Mouse (Mus musculus): ENCODE measurements around the gene Gm3164.
"Not testable (repeated sequence)": the region's sequence is repeated elsewhere in the genome, so short reads cannot be mapped to it uniquely, and the experiment has no call there.

Gene Gm3164

DNA sequence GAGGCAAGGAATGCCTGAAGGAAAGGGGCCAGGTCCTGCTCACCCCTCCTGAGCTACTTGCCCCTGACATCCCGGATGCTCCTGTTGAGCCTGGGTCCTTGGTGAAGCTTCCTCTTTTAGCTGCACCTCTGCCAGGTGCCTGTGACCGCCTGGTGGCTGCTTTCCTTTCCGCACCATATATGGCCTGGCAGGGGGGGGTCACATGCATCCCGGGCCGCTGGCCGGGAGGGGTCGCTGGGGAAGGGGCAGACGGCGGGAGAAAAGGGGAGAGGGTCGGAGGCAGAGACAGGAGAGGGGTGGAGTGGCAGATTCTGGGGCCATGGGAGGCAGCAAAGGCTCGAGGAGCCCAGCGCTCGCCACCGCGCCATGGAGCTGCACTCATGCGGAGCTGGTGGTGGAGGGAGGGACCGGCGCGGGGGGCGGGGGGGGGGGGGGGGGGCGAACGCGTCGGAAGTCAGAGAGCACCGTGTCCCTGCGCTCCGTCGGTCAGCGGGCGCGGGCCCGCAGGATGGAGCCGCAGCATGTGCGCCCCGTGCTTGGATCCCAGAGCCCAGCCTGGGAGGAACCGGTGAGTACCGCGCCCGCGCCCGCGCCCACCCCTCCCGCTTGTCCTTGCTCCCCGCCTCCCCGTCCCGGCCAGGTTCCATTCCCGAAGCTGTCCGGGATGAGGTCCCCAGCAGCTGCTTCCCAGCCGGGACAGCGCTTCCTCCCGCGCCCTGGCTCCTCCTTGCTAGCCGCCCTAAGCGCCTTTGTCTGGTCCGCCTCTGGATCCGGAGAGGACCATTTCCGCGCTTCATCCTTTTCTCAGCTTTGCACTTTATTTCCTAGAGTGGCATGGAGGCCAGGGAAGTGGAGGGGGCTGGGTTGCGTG lies at the start of gene Gm3164:
Gene Gm3164, plus strand, starts transcription at position 484 of the 871 bp plus-strand sequence.
- not testable (repeated sequence) for DNase-seq (ENCODE audit: low read depth, low spot score)

DNA sequence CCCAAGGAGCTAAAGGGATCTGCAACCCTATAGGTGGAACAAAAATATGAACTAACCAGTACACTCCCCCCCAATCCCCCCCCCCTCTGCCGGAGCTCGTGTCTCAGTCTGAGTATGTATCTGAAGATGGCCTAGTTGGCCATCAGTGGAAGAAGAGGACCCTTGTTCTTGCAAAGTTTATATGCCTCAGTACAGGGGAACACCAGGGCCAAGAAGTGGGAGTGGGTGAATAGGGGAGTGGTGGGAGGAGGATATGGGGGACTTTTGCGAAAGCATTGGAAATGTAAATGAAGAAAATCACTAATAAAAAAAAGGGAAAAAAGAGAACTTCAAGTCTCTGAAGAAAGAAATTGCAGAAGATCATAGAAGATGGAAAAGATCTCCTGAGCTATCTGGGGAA lies 46.3 kb upstream of the Gm3164 start:
- not testable (repeated sequence) for DNase-seq (ENCODE audit: low read depth, low spot score)

DNA sequence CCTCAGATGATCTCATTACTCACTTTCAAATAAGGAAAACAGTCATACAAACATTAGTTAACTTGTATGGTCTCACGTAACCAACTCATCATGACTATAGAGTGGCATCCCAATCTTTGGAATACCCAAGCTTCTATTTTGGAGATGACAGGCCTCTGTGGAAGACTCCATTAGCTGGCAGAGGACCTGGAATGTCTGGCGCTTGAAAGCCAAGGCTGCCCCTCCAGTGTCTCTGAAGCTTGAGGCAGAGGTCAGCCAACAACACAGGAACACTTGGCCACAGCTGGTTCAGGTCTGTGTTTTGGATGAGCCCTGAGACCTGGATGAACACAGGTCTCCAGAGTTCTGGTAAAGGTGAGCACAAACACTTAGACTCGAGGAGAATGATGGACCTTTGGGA lies 45.6 kb upstream of the Gm3164 start:
- not testable (repeated sequence) for DNase-seq (ENCODE audit: low read depth, low spot score)

- DNase-seq (ENCODE audit: low read depth, low spot score): not testable (repeated sequence)
These were observed 37.4 kb upstream of the Gm3164 start for GRCm38 (mm10) chr14:4377871-4378270.

GRCm38 (mm10) chr14:4385606-4386005 lies 29.6 kb upstream of the Gm3164 start:
- DNase-seq (ENCODE audit: low read depth, low spot score): not testable (repeated sequence)

GRCm38 (mm10) chr14:4392841-4393530 lies 22.3 kb upstream of the Gm3164 start:
- DNase-seq (ENCODE audit: low read depth, low spot score): not testable (repeated sequence)

- DNase-seq (ENCODE audit: low read depth, low spot score): not testable (repeated sequence)
These were observed 18.0 kb upstream of the Gm3164 start, which contains the start of gene Gm3159 for GRCm38 (mm10) chr14:4397226-4397625. TSS of gene Gm3159 (plus strand) at chr14:4397526.

DNA sequence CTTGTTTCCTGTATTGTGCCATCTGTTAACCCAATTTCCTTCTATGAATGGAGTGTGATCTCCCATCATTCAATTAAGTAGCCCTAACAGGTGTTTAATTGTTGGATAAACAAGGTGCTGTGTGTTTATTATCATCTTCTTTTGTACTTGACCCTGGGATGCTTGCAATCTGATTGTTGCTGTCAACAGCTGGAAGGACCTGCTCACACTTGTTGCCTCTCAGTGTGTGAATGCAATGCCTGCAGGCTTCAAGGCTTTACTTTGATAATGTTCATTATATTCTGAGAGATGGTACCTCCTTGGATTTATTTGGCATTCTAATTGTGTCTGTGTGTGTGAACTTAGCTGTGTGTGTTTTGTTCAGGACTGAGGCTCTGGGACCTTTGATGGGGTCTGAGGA lies 16.6 kb upstream of the Gm3164 start:
- not testable (repeated sequence) for DNase-seq (ENCODE audit: low read depth, low spot score)

GRCm38 (mm10) chr14:4400115-4400789 lies 15.0 kb upstream of the Gm3164 start:
- DNase-seq (ENCODE audit: low read depth, low spot score): not testable (repeated sequence)

- not testable (repeated sequence) for DNase-seq (ENCODE audit: low read depth, low spot score)
These were observed 14.0 kb upstream of the Gm3164 start for GRCm38 (mm10) chr14:4401245-4401644.

- not testable (repeated sequence) for DNase-seq (ENCODE audit: low read depth, low spot score)
These were observed 11.4 kb upstream of the Gm3164 start for GRCm38 (mm10) chr14:4403840-4404239.

DNA sequence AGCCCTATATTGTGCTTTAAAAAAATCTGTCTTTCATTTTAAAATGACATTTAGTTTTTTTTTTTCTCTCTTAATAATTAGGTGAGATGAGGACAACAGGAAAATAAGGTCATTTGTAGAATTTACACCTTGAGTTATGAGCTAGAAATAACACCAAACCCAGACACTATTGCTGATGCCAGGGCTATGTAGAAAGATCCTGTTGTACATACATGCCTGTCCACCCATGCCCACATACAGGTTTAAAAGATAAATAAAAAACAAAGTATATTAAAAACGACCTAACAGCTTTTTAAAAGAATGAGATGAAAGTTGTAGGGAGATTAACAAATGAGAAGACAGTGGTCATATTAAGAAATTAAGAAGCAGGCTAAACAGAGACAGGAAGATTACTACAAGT lies 5.3 kb upstream of the Gm3164 start:
- not testable (repeated sequence) for DNase-seq (ENCODE audit: low read depth, low spot score)

DNA sequence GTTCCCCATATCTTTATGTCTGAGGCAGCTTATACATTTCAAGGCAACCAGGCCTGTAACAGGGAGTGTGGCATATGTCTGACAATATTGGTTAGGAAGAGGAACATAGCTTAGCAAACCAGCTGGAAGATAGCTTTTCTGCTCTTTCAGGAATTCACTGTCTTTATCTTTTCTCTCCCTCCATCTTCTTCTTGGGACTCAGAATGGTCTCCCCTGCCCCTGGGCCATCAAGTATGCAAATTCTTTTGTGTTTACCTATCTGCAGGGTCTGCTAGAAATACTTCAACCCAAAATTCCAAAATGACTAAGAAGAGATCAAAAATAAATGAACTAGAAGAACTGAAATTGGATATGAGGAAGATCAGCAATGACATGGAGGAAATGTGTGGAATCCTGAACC lies 15.4 kb downstream of the Gm3164 start, which contains the start of gene Gm3173:
Gene Gm3173, plus strand, starts transcription at position 301 of the 400 bp plus-strand sequence.
- not testable (repeated sequence) for DNase-seq (ENCODE audit: low read depth, low spot score)

DNA sequence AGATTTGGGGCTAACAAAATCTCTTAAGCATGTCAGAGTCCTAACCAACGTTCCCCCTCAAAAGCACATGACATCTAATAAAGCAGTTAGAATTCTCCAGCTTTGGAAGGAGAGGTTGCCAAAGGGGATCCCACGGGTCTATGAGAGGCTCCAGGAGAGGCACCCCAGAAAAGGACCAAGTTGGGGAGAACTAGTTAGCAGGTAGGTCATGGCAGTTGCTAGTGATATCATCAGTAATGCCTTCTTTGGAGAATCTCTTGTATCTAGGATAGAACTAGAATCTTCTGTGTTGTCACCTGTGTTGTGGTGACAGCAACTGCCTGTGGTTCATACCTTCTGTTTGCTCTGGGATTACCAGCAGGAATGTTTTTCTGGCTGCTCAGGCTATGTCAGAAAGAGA lies 66.2 kb downstream of the Gm3164 start, which contains the start of gene Gm3182:
Gene Gm3182, plus strand, starts transcription at position 301 of the 400 bp plus-strand sequence.
- DNase-seq (ENCODE audit: low read depth, low spot score): not testable (repeated sequence)
